Mouse (Mus musculus): ENCODE results near the gene Gm973. TPM values are rescaled to one million over a fixed set of nuclear protein-coding genes. Genes with fewer than 3 reads are reported as not detected.

The Gm973 gene
- polyA plus RNA-seq, 2 experiments: 2.1 to 2.8 TPM

DNA sequence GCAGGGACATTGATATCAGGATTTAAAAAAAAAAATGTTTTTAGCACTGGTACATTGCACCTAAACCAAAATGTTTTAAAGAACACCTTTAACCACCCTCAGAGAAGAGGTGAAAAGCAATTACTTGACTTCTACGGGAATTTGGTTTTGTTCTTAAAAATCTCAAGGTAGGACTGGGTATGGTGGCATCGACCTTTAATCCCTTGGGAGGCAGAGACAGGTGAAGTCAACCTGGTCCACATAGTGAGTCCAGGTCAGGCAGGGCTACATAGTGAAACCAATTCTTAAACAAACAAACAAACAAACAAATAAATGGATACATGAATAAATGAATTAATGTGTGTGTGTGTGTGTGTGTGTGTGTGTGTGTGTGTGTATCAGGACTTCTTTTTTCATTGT is 11.8 kb upstream of the Gm973 start:
- no peak overlapping the region for H3K4me2 ChIP-seq (replicated peaks; ENCODE audit: low read depth, low read length, severe bottlenecking)
- no peak overlapping the region for H3K27ac ChIP-seq (replicated peaks; ENCODE audit: low read depth, low read length)
- H3K27me3 ChIP-seq (ENCODE audit: control insufficient read depth, insufficient read depth, low read length): no peaks in the 10 kb centered on the region
- DNase-seq (ENCODE audit: low spot score): no peak
- H3K9me3 ChIP-seq (ENCODE audit: control insufficient read depth, low read length): no peaks in the 10 kb centered on the region
- no peak overlapping the region for H3K9ac ChIP-seq (ENCODE audit: low read depth, low read length, severe bottlenecking)
- no peak for ATAC-seq (ENCODE audit: low FRiP score, low read depth)
- peaks cover 11% of the 10 kb centered on the region for H3K4me1 ChIP-seq (ENCODE audit: control insufficient read depth, insufficient read depth, low read length)
- H3K36me3 ChIP-seq (ENCODE audit: control insufficient read depth, insufficient read depth, low read length): no peaks in the 10 kb centered on the region
- no peak for TF ChIP-seq POLR2A (IDR thresholded peaks at IDR 0.05; ENCODE audit: borderline replicate concordance, extremely low read depth, insufficient read depth, insufficient read length)
- 70% methylated on average over 2 of the region's 2 CpGs for WGBS
- H3K4me3 ChIP-seq (replicated peaks; ENCODE audit: low read length): no peak overlapping the region

- Histone ChIP-seq H3K36me3 (ENCODE audit: control insufficient read depth, insufficient read depth, low read length) (no peaks in the 10 kb centered on the region), H3K9me3 (ENCODE audit: control insufficient read depth, low read length) (no peaks in the 10 kb centered on the region), H3K4me3 (replicated peaks; ENCODE audit: low read length) (no peak overlapping the region), H3K9ac (ENCODE audit: low read depth, low read length, severe bottlenecking) (no peak overlapping the region), H3K4me2 (replicated peaks; ENCODE audit: low read depth, low read length, severe bottlenecking) (no peak overlapping the region; the same call in 1 of the 2 replicates), H3K4me1 (ENCODE audit: control insufficient read depth, insufficient read depth, low read length) (peaks cover 11% of the 10 kb centered on the region), H3K27me3 (ENCODE audit: control insufficient read depth, insufficient read depth, low read length) (no peaks in the 10 kb centered on the region), H3K27ac (replicated peaks; ENCODE audit: low read depth, low read length) (no peak overlapping the region; the same call in 1 of the 2 replicates)
- DNase-seq (ENCODE audit: low spot score) (peak; percentile 71), ATAC-seq (ENCODE audit: low FRiP score, low read depth) (no peak)
- TF ChIP-seq POLR2A (IDR thresholded peaks at IDR 0.05; ENCODE audit: borderline replicate concordance, extremely low read depth, insufficient read depth, insufficient read length): no peak
- 17% methylated on average over 17 of the region's 17 CpGs for WGBS
These were observed 7.5 kb upstream of the Gm973 start for GRCm38 (mm10) chr1:59508463-59509139.

GRCm38 (mm10) chr1:59511566-59512270 is 4.3 kb upstream of the Gm973 start:
- Histone ChIP-seq H3K27ac (replicated peaks; ENCODE audit: low read depth, low read length) (no peak overlapping the region), H3K36me3 (ENCODE audit: control insufficient read depth, insufficient read depth, low read length) (no peaks in the 10 kb centered on the region), H3K27me3 (ENCODE audit: control insufficient read depth, insufficient read depth, low read length) (no peaks in the 10 kb centered on the region), H3K4me3 (replicated peaks; ENCODE audit: low read length) (no peak overlapping the region), H3K4me1 (ENCODE audit: control insufficient read depth, insufficient read depth, low read length) (peaks cover 15% of the 10 kb centered on the region), H3K9ac (ENCODE audit: low read depth, low read length, severe bottlenecking) (no peak overlapping the region), H3K9me3 (ENCODE audit: control insufficient read depth, low read length) (no peaks in the 10 kb centered on the region), H3K4me2 (replicated peaks; ENCODE audit: low read depth, low read length, severe bottlenecking) (no peak overlapping the region)
- DNase-seq (ENCODE audit: low spot score): no peak
- WGBS: 61% methylated on average over 9 of the region's 9 CpGs
- no peak for ATAC-seq (ENCODE audit: low FRiP score, low read depth)
- no peak for TF ChIP-seq POLR2A (IDR thresholded peaks at IDR 0.05; ENCODE audit: borderline replicate concordance, extremely low read depth, insufficient read depth, insufficient read length)

GRCm38 (mm10) chr1:59520226-59520837 is 4.3 kb downstream of the Gm973 start:
- peaks cover 33% of the 10 kb centered on the region for H3K4me1 ChIP-seq (ENCODE audit: control insufficient read depth, insufficient read depth, low read length)
- no peak for ATAC-seq (ENCODE audit: low FRiP score, low read depth)
- peak; percentile 45 for DNase-seq (ENCODE audit: low spot score)

GRCm38 (mm10) chr1:59522456-59522855 is 6.4 kb downstream of the Gm973 start:
- Histone ChIP-seq H3K27me3 (ENCODE audit: control insufficient read depth, insufficient read depth, low read length) (no peaks in the 10 kb centered on the region), H3K9me3 (ENCODE audit: control insufficient read depth, low read length) (no peaks in the 10 kb centered on the region), H3K4me3 (replicated peaks; ENCODE audit: low read length) (no peak overlapping the region), H3K4me1 (ENCODE audit: control insufficient read depth, insufficient read depth, low read length) (peaks cover 21% of the 10 kb centered on the region), H3K36me3 (ENCODE audit: control insufficient read depth, insufficient read depth, low read length) (no peaks in the 10 kb centered on the region), H3K4me2 (replicated peaks; ENCODE audit: low read depth, low read length, severe bottlenecking) (no peak overlapping the region), H3K27ac (replicated peaks; ENCODE audit: low read depth, low read length) (no peak overlapping the region), H3K9ac (ENCODE audit: low read depth, low read length, severe bottlenecking) (no peak overlapping the region)
- WGBS: 20% methylated on average over 1 of the region's 1 CpGs
- DNase-seq (ENCODE audit: low spot score): no peak
- no peak for TF ChIP-seq POLR2A (IDR thresholded peaks at IDR 0.05; ENCODE audit: borderline replicate concordance, extremely low read depth, insufficient read depth, insufficient read length)
- ATAC-seq (ENCODE audit: low FRiP score, low read depth): no peak

More at GRCm38 (mm10) chr1:59520226-59520837, 4.3 kb downstream of the Gm973 start:
- Histone ChIP-seq H3K9me3 (ENCODE audit: control insufficient read depth, low read length) (no peaks in the 10 kb centered on the region), H3K27ac (replicated peaks; ENCODE audit: low read depth, low read length) (no peak overlapping the region), H3K36me3 (ENCODE audit: control insufficient read depth, insufficient read depth, low read length) (no peaks in the 10 kb centered on the region), H3K4me3 (replicated peaks; ENCODE audit: low read length) (no peak overlapping the region), H3K27me3 (ENCODE audit: control insufficient read depth, insufficient read depth, low read length) (no peaks in the 10 kb centered on the region), H3K9ac (ENCODE audit: low read depth, low read length, severe bottlenecking) (no peak overlapping the region), H3K4me2 (replicated peaks; ENCODE audit: low read depth, low read length, severe bottlenecking) (0 out of 2 replicates have a peak overlapping the region, but pooled peaks have one; percentile 2)
- 7% methylated on average over 11 of the region's 11 CpGs for WGBS
- no peak for TF ChIP-seq POLR2A (IDR thresholded peaks at IDR 0.05; ENCODE audit: borderline replicate concordance, extremely low read depth, insufficient read depth, insufficient read length)
